Mouse (Mus musculus): ENCODE results near the gene Krt80.

The Krt80 gene

DNA sequence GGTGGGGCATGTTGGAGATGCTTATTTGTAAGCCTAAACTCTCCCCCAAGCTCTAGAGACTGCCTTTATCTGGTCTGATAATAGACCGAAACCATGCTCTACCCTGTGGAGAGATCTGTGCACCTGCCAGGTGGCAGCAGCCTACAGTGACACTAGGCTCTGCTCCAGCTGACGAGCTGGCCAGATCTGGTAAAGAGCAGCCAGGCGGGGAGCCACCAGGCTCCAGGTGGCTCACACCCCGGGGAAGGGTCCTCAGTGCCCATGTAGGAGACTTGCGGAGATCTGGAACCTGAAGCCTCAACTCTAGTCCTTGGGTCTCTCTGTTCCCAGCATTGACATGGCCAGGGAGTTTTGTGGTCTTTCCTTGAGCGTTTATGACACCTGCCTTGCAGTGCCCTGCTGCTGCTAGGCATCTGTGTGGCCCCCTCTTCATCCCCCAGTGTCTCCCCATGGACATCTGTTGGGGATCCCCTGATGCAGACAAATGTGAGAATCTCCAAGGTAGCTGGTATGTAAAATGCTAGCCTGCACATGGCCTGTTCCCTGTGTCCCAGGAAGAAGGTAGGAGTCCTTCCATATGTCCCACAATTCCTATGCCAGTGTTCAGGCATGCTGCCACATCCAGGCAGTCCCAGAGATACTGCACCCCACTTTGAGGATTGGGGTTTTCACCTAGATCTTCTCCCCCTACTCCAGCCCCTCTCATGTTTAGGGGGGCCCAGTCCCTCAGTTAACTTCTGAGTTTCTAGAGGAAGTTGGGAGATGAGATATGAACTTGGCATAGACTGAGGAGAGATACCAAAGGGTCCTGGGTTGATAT is 6.2 kb upstream of the Krt80 start:
- no peak for DNase-seq (ENCODE audit: low spot score in 2 of 2)

- peak in 1 of 2 experiments; percentile 81 for DNase-seq (ENCODE audit: low spot score in 2 of 2)
Measured at GRCm38 (mm10) chr15:101374879-101375278, 4.9 kb upstream of the Krt80 start.

GRCm38 (mm10) chr15:101373286-101373898 is 3.4 kb upstream of the Krt80 start:
- no peak for DNase-seq (ENCODE audit: low spot score in 2 of 2)

- no peak for DNase-seq (ENCODE audit: low spot score in 2 of 2)
Measured at GRCm38 (mm10) chr15:101372131-101372977, 2.4 kb upstream of the Krt80 start.

DNA sequence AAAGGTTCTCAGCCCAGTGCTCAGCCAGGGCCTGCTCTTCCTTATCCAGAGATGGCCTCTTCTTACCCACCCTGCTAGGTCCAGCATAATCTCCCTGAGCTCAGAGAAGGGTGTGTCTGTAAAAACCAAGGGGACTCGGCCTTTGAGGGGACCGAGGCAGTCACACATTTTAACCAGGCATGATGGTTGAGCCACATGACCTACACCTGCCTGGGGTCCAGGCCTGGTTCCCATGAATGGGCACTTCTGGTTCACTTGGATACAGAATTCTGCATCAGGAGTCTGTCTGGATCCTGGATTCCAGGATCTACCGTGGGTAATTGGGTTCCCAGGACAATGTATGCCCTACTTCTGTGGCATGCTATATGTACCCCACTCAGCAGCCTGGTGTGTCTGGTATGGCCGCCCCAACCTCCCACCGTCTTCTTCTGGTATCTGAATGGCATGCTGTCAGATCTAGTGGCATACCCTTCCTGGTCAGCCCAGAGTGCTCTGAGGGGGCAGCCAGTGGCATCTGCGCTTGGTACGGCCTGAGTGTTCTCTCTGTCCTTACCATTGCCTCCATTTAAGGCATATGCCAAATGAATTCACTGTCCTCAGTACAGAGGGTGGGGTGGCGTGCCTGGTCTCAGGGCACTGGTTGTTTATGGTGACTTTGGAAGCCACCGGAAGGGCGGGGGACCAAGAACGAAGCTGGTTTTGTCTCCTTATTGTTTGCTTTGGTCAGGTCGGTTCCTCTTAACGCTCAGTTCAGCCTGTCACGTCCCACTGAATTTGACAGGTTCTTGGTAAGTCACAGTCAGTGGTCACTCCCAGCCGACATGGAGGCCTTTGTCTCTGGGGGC is 1.4 kb upstream of the Krt80 start:
- DNase-seq (ENCODE audit: low spot score in 2 of 2), result no peak

GRCm38 (mm10) chr15:101369382-101370100 is 421 bp downstream of the Krt80 start:
- DNase-seq (ENCODE audit: low spot score in 2 of 2), result no peak

DNA sequence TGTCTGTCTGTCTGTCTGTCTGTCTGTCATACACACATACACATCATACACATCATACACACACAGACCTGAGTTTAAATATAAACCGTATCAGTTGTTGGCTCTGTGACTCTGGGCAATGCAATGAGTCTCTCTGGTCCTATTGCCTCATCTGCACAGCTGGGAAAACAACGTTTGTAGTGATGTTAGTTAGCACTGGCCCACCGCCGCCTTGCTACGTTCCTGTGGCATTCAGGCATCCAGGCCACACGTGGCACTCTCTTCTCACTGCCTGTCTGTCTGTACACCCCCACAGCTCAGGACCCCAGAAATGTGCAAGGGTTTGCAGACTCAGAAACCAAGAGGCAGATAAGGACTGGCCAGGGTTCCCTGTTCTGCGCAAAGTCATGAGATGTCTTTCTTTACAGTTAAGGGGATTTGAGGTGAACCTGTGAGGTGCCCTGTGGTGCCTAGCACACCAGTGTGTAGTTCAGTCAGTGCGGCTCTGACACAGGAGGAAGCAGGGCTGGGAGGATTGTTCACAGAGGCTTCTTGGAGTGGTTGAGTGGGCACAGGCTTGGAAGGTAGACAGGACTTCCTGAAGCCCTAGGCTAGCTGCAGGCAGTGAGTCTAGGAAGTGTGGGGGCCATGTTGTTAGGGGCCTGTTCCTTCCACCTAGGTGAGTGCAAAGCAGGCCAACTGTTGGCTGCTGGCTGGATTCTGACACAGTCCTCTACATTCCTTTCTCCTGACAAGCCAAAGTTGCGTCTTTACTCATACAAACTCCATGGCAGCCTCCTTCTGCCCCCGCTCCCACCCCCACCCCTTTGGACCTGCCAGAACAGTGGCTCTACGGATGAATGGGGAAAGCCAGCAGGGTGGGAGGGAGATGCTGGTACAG is 1.2 kb downstream of the Krt80 start:
- no peak for DNase-seq (ENCODE audit: low spot score in 2 of 2)

- DNase-seq (ENCODE audit: low spot score in 2 of 2), result no peak
Measured at GRCm38 (mm10) chr15:101368015-101368414, 1.9 kb downstream of the Krt80 start.

- no peak for DNase-seq (ENCODE audit: low spot score in 2 of 2)
Measured at GRCm38 (mm10) chr15:101367497-101367896, 2.5 kb downstream of the Krt80 start.

- DNase-seq (ENCODE audit: low spot score in 2 of 2), result no peak
Measured at GRCm38 (mm10) chr15:101366926-101367325, 3.0 kb downstream of the Krt80 start.

DNA sequence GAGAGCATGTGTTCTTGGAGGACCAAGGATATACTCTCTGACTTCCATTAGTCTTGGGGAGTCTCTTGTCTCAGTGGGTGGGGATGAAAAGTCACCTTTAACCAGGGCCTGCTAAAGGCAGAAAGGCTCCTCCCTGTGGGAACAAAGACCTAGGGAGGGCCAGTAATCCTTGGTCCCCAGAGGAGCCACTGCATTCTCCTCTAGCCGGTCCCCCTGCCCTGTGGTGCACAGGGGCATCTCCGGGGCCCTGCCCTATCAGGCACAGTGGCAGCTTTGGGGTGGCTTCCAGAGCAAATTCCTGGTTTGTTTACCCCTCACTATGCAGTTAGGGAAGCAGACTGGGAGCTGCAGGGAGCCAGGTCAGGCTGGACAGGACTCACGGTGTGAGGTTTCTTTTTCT is 3.5 kb downstream of the Krt80 start:
- no peak for DNase-seq (ENCODE audit: low spot score in 2 of 2)

GRCm38 (mm10) chr15:101365721-101366120 is 4.2 kb downstream of the Krt80 start:
- DNase-seq (ENCODE audit: low spot score in 2 of 2), result no peak

- no peak for DNase-seq (ENCODE audit: low spot score in 2 of 2)
Measured at GRCm38 (mm10) chr15:101364891-101365671, 4.9 kb downstream of the Krt80 start.

- DNase-seq (ENCODE audit: low spot score in 2 of 2), result no peak
Measured at GRCm38 (mm10) chr15:101364425-101364824, 5.5 kb downstream of the Krt80 start.

DNA sequence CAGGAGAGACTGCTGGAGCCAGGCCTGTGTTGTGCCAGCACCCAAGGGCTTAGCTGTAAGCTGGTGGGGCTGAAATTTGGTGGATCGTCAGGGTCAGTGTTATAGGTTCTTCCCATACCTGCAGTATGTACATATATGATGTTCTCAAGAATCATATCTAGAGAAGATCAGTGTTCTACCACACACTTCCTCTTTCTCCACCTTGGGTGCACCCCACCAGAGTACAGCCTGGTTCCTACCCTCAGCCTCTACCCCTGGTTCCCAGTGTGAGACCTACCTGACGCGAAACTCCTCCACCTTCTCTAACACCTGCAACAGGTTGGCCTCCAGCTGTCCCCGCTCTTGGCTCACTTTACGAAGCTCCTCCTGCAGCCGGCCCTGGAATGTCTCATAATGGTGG is 6.0 kb downstream of the Krt80 start:
- no peak for DNase-seq (ENCODE audit: low spot score in 2 of 2)

DNA sequence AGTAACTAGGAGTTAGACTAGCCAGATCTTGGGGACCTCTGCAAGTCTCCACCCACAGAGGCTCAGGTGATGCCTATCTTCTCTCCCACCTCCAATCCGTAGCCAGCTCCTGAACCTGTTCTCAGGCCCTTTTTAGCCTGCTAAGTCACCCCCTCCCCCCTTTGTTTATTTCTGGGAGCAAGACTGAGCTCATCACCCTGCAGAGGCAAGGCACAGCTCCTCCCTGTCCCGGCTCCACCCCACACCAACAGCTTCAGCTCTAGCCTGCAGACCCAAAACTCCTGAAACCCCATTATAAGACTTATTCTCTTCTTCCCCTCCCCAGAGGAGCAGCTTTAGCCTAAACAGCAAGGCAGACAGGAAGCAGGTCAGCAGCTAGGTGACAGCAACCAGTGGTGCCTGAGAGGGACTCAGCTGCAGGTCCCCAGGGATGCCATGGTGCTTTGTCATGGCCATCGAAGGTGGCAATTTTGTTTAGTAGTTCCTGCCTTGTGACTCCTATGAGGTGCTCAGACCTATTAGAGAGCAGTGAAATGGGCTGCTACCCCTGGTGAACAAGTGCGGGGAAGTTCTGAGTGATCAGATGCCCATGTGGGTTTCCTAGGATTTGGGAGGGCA is 7.5 kb downstream of the Krt80 start:
- no peak for DNase-seq (ENCODE audit: low spot score in 2 of 2)

DNA sequence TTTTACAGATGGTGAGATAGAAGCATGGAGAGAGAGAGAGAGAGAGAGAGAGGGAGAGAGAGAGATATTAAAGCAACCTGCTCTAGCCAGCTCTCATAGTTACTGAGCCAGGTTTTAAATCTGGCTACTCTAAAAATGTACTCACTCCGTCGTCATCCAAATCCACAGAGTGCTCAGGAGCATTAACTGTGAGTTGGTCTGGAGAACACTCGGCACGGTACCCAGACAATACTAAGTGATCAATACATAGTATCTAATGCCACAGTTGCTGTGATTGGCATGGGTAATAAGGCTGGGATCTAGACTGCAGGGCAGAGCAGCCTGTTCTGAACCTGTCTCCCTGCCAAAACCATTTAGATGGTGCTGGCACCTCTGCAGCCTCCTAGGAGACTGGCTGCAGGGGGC is 14.6 kb downstream of the Krt80 start:
- DNase-seq (ENCODE audit: low spot score in 2 of 2), result no peak

DNA sequence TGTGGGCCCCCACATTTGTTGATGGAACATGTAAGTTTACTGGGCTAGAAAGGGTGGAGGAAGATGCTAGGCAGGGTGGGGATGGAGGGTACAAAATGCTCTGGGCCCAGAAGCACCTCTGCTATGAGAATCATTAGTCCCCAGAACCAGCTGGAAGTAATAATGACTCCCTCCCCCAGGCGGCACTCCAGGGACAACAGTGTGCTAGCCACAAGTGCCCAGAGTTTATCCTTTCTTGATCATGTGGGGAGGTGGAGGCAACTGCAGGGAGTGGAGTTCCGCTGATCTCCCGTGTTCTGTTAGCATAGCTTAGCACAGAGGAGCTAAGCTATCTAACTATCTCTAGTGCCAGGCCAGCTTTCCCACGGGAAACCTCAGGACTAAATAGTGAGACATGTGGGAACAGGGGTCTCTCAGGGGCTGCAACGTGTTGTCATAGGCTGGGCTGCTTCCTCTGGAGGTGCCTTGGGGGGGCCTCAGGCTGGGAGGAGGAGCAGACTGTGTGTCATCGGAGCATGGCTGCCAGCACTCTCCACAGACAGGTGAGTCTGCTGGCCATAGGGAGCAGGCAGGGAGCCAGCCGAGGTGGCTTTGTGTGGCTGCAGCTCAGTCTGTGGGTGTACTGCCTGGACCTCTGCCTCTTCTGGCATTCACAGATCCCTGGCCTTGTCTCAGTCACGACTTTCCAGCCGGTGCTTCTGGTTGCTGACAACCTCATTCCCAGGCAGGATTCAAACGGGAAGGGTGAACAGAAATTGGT is 17.1 kb downstream of the Krt80 start:
- DNase-seq (ENCODE audit: low spot score in 2 of 2), result no peak
